Mouse (Mus musculus): ENCODE data around the gene Uqcrq. TPM values are rescaled to one million over a fixed set of nuclear protein-coding genes. Genes with fewer than 3 reads are reported as not detected.

Uqcrq gene
- total and polyA plus RNA-seq, 3 experiments: 72.4 to 1,130 TPM; not detected in 1

DNA sequence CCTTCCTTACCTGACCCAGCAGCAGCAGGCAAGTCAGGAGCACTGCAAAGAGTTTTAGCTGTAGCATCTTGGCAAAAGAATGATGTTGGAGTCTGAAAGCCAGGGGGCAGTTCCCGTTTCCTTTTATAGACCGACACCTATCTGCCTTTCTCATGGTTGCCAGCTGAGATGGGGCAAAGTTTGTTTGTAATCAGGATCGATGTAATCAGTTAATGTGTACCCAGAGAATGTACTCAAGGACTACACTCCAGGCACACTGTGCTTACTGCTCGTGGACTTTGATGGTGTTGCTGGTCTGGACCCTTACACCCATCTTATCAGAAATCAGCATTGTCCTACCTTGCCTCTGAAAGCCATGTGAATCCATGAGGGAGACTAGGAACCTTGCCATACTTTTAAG lies 7.6 kb downstream of the Uqcrq start, which contains the start of gene Leap2:
Gene Leap2, minus strand, starts transcription at position 135 of the 400 bp plus-strand sequence.
- Histone ChIP-seq H3K27me3 (ENCODE audit: control insufficient read depth in 1 of 2, insufficient read depth in 2 of 2, low read length in 2 of 2) (no peaks in the 10 kb centered on the region), H3K9me3 (replicated peaks; ENCODE audit: insufficient read depth, low read length) (no peaks in the 10 kb centered on the region), H3K4me3 (ENCODE audit: control insufficient read depth in 1 of 2, insufficient read depth in 1 of 2, low read depth in 2 of 2, low read length in 2 of 2) (no peak within 1 kb of the TSS), H3K36me3 (ENCODE audit: control insufficient read depth in 1 of 2, insufficient read depth in 2 of 2, low read length in 2 of 2) (no peaks in the 10 kb centered on the region; a peak in 1 of 4 replicates), H3K4me1 (ENCODE audit: control insufficient read depth in 1 of 2, insufficient read depth in 2 of 2, low read length in 2 of 2) (no peaks in the 10 kb centered on the region), H3K79me2 (ENCODE audit: control insufficient read depth, insufficient read depth, low read length, poor library complexity) (no peaks in the 10 kb centered on the region), H3K27ac (ENCODE audit: control insufficient read depth, low read depth, low read length) (no peak within 1 kb of the TSS), H3K9ac (ENCODE audit: control insufficient read depth, low read depth, low read length, poor library complexity, severe bottlenecking) (no peak within 1 kb of the TSS)
- TF ChIP-seq POLR2AphosphoS2 (IDR thresholded peaks at IDR 0.05; ENCODE audit: low read length) (no peak), CTCF (IDR thresholded peaks at IDR 0.05 in 2 of 3, conservative IDR thresholded peaks at IDR 0.05 in 1 of 3; ENCODE audit: control insufficient read depth in 1 of 3, insufficient read depth in 1 of 3, low read depth in 2 of 3, low read length in 3 of 3, poor library complexity in 1 of 3, severe bottlenecking in 1 of 3) (no peak), ZC3H11A (IDR thresholded peaks at IDR 0.05; ENCODE audit: low read depth, low read length) (no peak), POLR2A (IDR thresholded peaks at IDR 0.05; ENCODE audit: control insufficient read depth in 1 of 2, insufficient read depth in 1 of 2, low read depth in 1 of 2, low read length in 2 of 2, poor library complexity in 1 of 2) (no peak), MEF2A (IDR thresholded peaks at IDR 0.05; ENCODE audit: extremely low read depth, insufficient replicate concordance, low read depth, low read length, poor library complexity, severe bottlenecking) (no peak), USF1 (IDR thresholded peaks at IDR 0.05; ENCODE audit: low read depth, low read length) (no peak), RCOR1 (IDR thresholded peaks at IDR 0.05; ENCODE audit: low read depth, low read length) (no peak), ZNF384 (IDR thresholded peaks at IDR 0.05; ENCODE audit: low read depth, low read length) (no peak), SMC3 (IDR thresholded peaks at IDR 0.05; ENCODE audit: low read depth, low read length) (no peak), POLR2AphosphoS5 (IDR thresholded peaks at IDR 0.05; ENCODE audit: borderline replicate concordance, low read depth, low read length) (no peak), GABPA (IDR thresholded peaks at IDR 0.05; ENCODE audit: low read depth, low read length) (no peak), CHD2 (IDR thresholded peaks at IDR 0.05; ENCODE audit: low read length) (no peak), TAL1 (IDR thresholded peaks at IDR 0.05; ENCODE audit: low read length) (no peak), HCFC1 (IDR thresholded peaks at IDR 0.05; ENCODE audit: low read depth, low read length) (no peak), KAT2A (conservative IDR thresholded peaks at IDR 0.05; ENCODE audit: low read depth, low read length) (no peak), TBP (IDR thresholded peaks at IDR 0.05; ENCODE audit: low read depth, low read length) (no peak)
- no peak for DNase-seq (ENCODE audit: low read depth, low spot score)

DNA sequence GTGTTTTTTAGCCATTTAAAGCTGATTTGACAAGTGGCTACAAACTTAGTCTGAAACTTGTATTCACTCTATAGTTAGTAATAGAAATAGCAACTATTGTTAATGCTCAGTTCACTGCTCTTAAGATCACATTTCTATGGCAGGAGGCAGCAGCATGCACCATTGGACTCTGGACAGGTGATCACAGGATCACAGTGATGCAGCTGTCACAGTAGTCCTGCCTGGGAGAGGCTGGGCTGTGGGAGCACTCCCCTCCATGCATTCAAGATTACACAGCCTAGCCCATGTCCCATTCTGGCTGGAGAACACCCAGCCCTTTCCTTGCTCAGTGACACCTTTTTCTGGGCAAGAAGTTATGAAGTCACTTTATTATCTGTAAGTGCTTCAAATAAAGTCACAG lies 12.6 kb downstream of the Uqcrq start:
- Histone ChIP-seq H3K79me2 (ENCODE audit: control insufficient read depth, insufficient read depth, low read length, poor library complexity) (no peaks in the 10 kb centered on the region), H3K36me3 (ENCODE audit: control insufficient read depth in 1 of 2, insufficient read depth in 2 of 2, low read length in 2 of 2) (peaks cover 0 to 36% of the 10 kb centered on the region in 2 experiments; a peak in 2 of 4 replicates), H3K27me3 (ENCODE audit: control insufficient read depth in 1 of 2, insufficient read depth in 2 of 2, low read length in 2 of 2) (no peaks in the 10 kb centered on the region), H3K4me3 (ENCODE audit: control insufficient read depth in 1 of 2, insufficient read depth in 1 of 2, low read depth in 2 of 2, low read length in 2 of 2) (no peak overlapping the region), H3K9ac (ENCODE audit: control insufficient read depth, low read depth, low read length, poor library complexity, severe bottlenecking) (no peak overlapping the region), H3K9me3 (replicated peaks; ENCODE audit: insufficient read depth, low read length) (no peaks in the 10 kb centered on the region), H3K27ac (ENCODE audit: control insufficient read depth, low read depth, low read length) (no peak overlapping the region), H3K4me1 (ENCODE audit: control insufficient read depth in 1 of 2, insufficient read depth in 2 of 2, low read length in 2 of 2) (no peaks in the 10 kb centered on the region)
- TF ChIP-seq MEF2A (IDR thresholded peaks at IDR 0.05; ENCODE audit: extremely low read depth, insufficient replicate concordance, low read depth, low read length, poor library complexity, severe bottlenecking) (no peak), MYB (IDR thresholded peaks at IDR 0.05; ENCODE audit: low read depth, low read length) (no peak), USF1 (IDR thresholded peaks at IDR 0.05; ENCODE audit: low read depth, low read length) (no peak), POLR2A (IDR thresholded peaks at IDR 0.05; ENCODE audit: control insufficient read depth in 1 of 2, insufficient read depth in 1 of 2, low read depth in 1 of 2, low read length in 2 of 2, poor library complexity in 1 of 2) (no peak), E2F4 (IDR thresholded peaks at IDR 0.05; ENCODE audit: borderline replicate concordance, low read depth, low read length) (no peak)
- DNase-seq (ENCODE audit: low read depth, low spot score): no peak

Measured in MEL (cell line).